Mouse (Mus musculus) liver, adult 2 months (tissue): Measurements from ENCODE around the gene Pde4d.

Experiments
- CTCF ChIP-seq: fragments of 200-500 bp; IDR thresholded peaks from 2 replicates; pipeline ENCODE4 v1.5.1; 2011; ENCODE audit warnings: low read depth, low read length, control low read depth
- POLR2A ChIP-seq: fragments of 200-500 bp; IDR thresholded peaks from 2 replicates; pipeline ENCODE4 v1.6.1; 2011; ENCODE audit warnings: low read length, control low read depth; ENCODE audit not compliant: insufficient read depth; ENCODE audit errors: extremely low read depth

GRCm38 (mm10) chr13:109881161-109881857 lies 1431.6 kb downstream of the Pde4d start:
- TF ChIP-seq CTCF (no peak), POLR2A (no peak)
